Mouse (Mus musculus): ENCODE results near the gene Egfem1. TPM values are rescaled to one million over a fixed set of nuclear protein-coding genes. Genes with fewer than 3 reads are reported as not detected.

Gene Egfem1
- polyA plus RNA-seq, 1 experiment from 2014 or later: not detected

GRCm38 (mm10) chr3:29345805-29346204 is 264.0 kb downstream of the Egfem1 start:
- WGBS: 80% methylated on average over 3 of the region's 3 CpGs
- no peaks in the 10 kb centered on the region for H3K27me3 ChIP-seq (replicated peaks; ENCODE audit: control insufficient read depth, insufficient read depth, low read length)
- no peaks in the 10 kb centered on the region for H3K36me3 ChIP-seq (ENCODE audit: control insufficient read depth, insufficient read depth, low read length)
- H3K4me3 ChIP-seq (ENCODE audit: low read depth, low read length): no peak overlapping the region
- no peaks in the 10 kb centered on the region for H3K9me3 ChIP-seq (ENCODE audit: control insufficient read depth, low read length)
- ATAC-seq (replicated peaks; ENCODE audit: low FRiP score): no peak
- DNase-seq (ENCODE audit: low spot score): no peak
- H3K9ac ChIP-seq (ENCODE audit: low read depth, low read length): no peak overlapping the region
- H3K4me1 ChIP-seq (replicated peaks; ENCODE audit: control insufficient read depth, insufficient read depth, low read length): no peaks in the 10 kb centered on the region
- H3K4me2 ChIP-seq: no peak overlapping the region
- H3K27ac ChIP-seq (ENCODE audit: low read depth, low read length): no peak overlapping the region

GRCm38 (mm10) chr3:29366907-29367306 is 285.1 kb downstream of the Egfem1 start:
- no peak overlapping the region for H3K4me3 ChIP-seq (ENCODE audit: low read depth, low read length)
- H3K36me3 ChIP-seq (ENCODE audit: control insufficient read depth, insufficient read depth, low read length): no peaks in the 10 kb centered on the region
- 77% methylated on average over 8 of the region's 8 CpGs for WGBS
- no peaks in the 10 kb centered on the region for H3K27me3 ChIP-seq (replicated peaks; ENCODE audit: control insufficient read depth, insufficient read depth, low read length)
- no peaks in the 10 kb centered on the region for H3K9me3 ChIP-seq (ENCODE audit: control insufficient read depth, low read length)
- no peak for DNase-seq (ENCODE audit: low spot score)
- no peak for ATAC-seq (replicated peaks; ENCODE audit: low FRiP score)
- H3K4me1 ChIP-seq (replicated peaks; ENCODE audit: control insufficient read depth, insufficient read depth, low read length): no peaks in the 10 kb centered on the region
- no peak overlapping the region for H3K9ac ChIP-seq (ENCODE audit: low read depth, low read length)
- no peak overlapping the region for H3K4me2 ChIP-seq
- no peak overlapping the region for H3K27ac ChIP-seq (ENCODE audit: low read depth, low read length)

- no peaks in the 10 kb centered on the region for H3K9me3 ChIP-seq (ENCODE audit: control insufficient read depth, low read length)
- WGBS: 58% methylated on average over 5 of the region's 5 CpGs
- no peaks in the 10 kb centered on the region for H3K36me3 ChIP-seq (ENCODE audit: control insufficient read depth, insufficient read depth, low read length)
- no peaks in the 10 kb centered on the region for H3K27me3 ChIP-seq (replicated peaks; ENCODE audit: control insufficient read depth, insufficient read depth, low read length)
- no peak for DNase-seq (ENCODE audit: low spot score)
- no peak overlapping the region for H3K9ac ChIP-seq (ENCODE audit: low read depth, low read length)
- H3K4me1 ChIP-seq (replicated peaks; ENCODE audit: control insufficient read depth, insufficient read depth, low read length): no peaks in the 10 kb centered on the region
- H3K4me3 ChIP-seq (ENCODE audit: low read depth, low read length): no peak overlapping the region
- no peak for ATAC-seq (replicated peaks; ENCODE audit: low FRiP score)
- no peak overlapping the region for H3K27ac ChIP-seq (ENCODE audit: low read depth, low read length)
- no peak overlapping the region for H3K4me2 ChIP-seq
Observed at GRCm38 (mm10) chr3:29370519-29370918, 288.7 kb downstream of the Egfem1 start.

GRCm38 (mm10) chr3:29381255-29381654 is 299.4 kb downstream of the Egfem1 start:
- H3K27me3 ChIP-seq (replicated peaks; ENCODE audit: control insufficient read depth, insufficient read depth, low read length): no peaks in the 10 kb centered on the region
- no peak overlapping the region for H3K4me3 ChIP-seq (ENCODE audit: low read depth, low read length)
- no peaks in the 10 kb centered on the region for H3K4me1 ChIP-seq (replicated peaks; ENCODE audit: control insufficient read depth, insufficient read depth, low read length)
- H3K27ac ChIP-seq (ENCODE audit: low read depth, low read length): no peak overlapping the region
- no peak overlapping the region for H3K4me2 ChIP-seq
- H3K9ac ChIP-seq (ENCODE audit: low read depth, low read length): no peak overlapping the region
- no peak for DNase-seq (ENCODE audit: low spot score)
- no peak for ATAC-seq (replicated peaks; ENCODE audit: low FRiP score)
- 75% methylated on average over 2 of the region's 2 CpGs for WGBS
- H3K36me3 ChIP-seq (ENCODE audit: control insufficient read depth, insufficient read depth, low read length): no peaks in the 10 kb centered on the region
- no peaks in the 10 kb centered on the region for H3K9me3 ChIP-seq (ENCODE audit: control insufficient read depth, low read length)

GRCm38 (mm10) chr3:29399064-29399463 is 317.2 kb downstream of the Egfem1 start:
- no peaks in the 10 kb centered on the region for H3K27me3 ChIP-seq (replicated peaks; ENCODE audit: control insufficient read depth, insufficient read depth, low read length)
- no peak overlapping the region for H3K27ac ChIP-seq (ENCODE audit: low read depth, low read length)
- H3K4me3 ChIP-seq (ENCODE audit: low read depth, low read length): no peak overlapping the region
- DNase-seq (ENCODE audit: low spot score) (no peak), ATAC-seq (replicated peaks; ENCODE audit: low FRiP score) (no peak)
- no peak overlapping the region for H3K9ac ChIP-seq (ENCODE audit: low read depth, low read length)
- H3K36me3 ChIP-seq (ENCODE audit: control insufficient read depth, insufficient read depth, low read length): no peaks in the 10 kb centered on the region
- WGBS: 70% methylated on average over 3 of the region's 3 CpGs
- no peak overlapping the region for H3K4me2 ChIP-seq
- no peaks in the 10 kb centered on the region for H3K9me3 ChIP-seq (ENCODE audit: control insufficient read depth, low read length)
- no peaks in the 10 kb centered on the region for H3K4me1 ChIP-seq (replicated peaks; ENCODE audit: control insufficient read depth, insufficient read depth, low read length)

GRCm38 (mm10) chr3:29421634-29422033 is 339.8 kb downstream of the Egfem1 start:
- no peak for ATAC-seq (replicated peaks; ENCODE audit: low FRiP score)
- WGBS: 90% methylated on average over 2 of the region's 2 CpGs
- H3K4me3 ChIP-seq (ENCODE audit: low read depth, low read length): no peak overlapping the region

GRCm38 (mm10) chr3:29432109-29433091 is 350.6 kb downstream of the Egfem1 start:
- H3K4me3 ChIP-seq (ENCODE audit: low read depth, low read length): no peak overlapping the region

More at GRCm38 (mm10) chr3:29421634-29422033, 339.8 kb downstream of the Egfem1 start:
- no peaks in the 10 kb centered on the region for H3K9me3 ChIP-seq (ENCODE audit: control insufficient read depth, low read length)
- H3K36me3 ChIP-seq (ENCODE audit: control insufficient read depth, insufficient read depth, low read length): no peaks in the 10 kb centered on the region
- DNase-seq (ENCODE audit: low spot score): no peak
- no peaks in the 10 kb centered on the region for H3K27me3 ChIP-seq (replicated peaks; ENCODE audit: control insufficient read depth, insufficient read depth, low read length)
- no peak overlapping the region for H3K27ac ChIP-seq (ENCODE audit: low read depth, low read length)
- no peak overlapping the region for H3K4me2 ChIP-seq
- H3K4me1 ChIP-seq (replicated peaks; ENCODE audit: control insufficient read depth, insufficient read depth, low read length): no peaks in the 10 kb centered on the region
- H3K9ac ChIP-seq (ENCODE audit: low read depth, low read length): no peak overlapping the region

GRCm38 (mm10) chr3:29443024-29443423 is 361.2 kb downstream of the Egfem1 start:
- Histone ChIP-seq H3K27ac (ENCODE audit: low read depth, low read length) (no peak overlapping the region), H3K27me3 (replicated peaks; ENCODE audit: control insufficient read depth, insufficient read depth, low read length) (no peaks in the 10 kb centered on the region)
- WGBS: 82% methylated on average over 6 of the region's 6 CpGs

More at GRCm38 (mm10) chr3:29432109-29433091, 350.6 kb downstream of the Egfem1 start:
- DNase-seq (ENCODE audit: low spot score) (no peak), ATAC-seq (replicated peaks; ENCODE audit: low FRiP score) (no peak)
- Histone ChIP-seq H3K27me3 (replicated peaks; ENCODE audit: control insufficient read depth, insufficient read depth, low read length) (no peaks in the 10 kb centered on the region), H3K9me3 (ENCODE audit: control insufficient read depth, low read length) (no peaks in the 10 kb centered on the region), H3K27ac (ENCODE audit: low read depth, low read length) (no peak overlapping the region), H3K4me1 (replicated peaks; ENCODE audit: control insufficient read depth, insufficient read depth, low read length) (no peaks in the 10 kb centered on the region), H3K4me2 (no peak overlapping the region), H3K36me3 (ENCODE audit: control insufficient read depth, insufficient read depth, low read length) (no peaks in the 10 kb centered on the region), H3K9ac (ENCODE audit: low read depth, low read length) (no peak overlapping the region)
- WGBS: 75% methylated on average over 10 of the region's 10 CpGs

GRCm38 (mm10) chr3:29444661-29445060 is 362.8 kb downstream of the Egfem1 start:
- WGBS: 71% methylated on average over 5 of the region's 5 CpGs
- H3K27ac ChIP-seq (ENCODE audit: low read depth, low read length): no peak overlapping the region

More at GRCm38 (mm10) chr3:29443024-29443423, 361.2 kb downstream of the Egfem1 start:
- no peak for DNase-seq (ENCODE audit: low spot score)
- no peaks in the 10 kb centered on the region for H3K9me3 ChIP-seq (ENCODE audit: control insufficient read depth, low read length)
- H3K36me3 ChIP-seq (ENCODE audit: control insufficient read depth, insufficient read depth, low read length): no peaks in the 10 kb centered on the region
- H3K9ac ChIP-seq (ENCODE audit: low read depth, low read length): no peak overlapping the region
- no peaks in the 10 kb centered on the region for H3K4me1 ChIP-seq (replicated peaks; ENCODE audit: control insufficient read depth, insufficient read depth, low read length)
- H3K4me2 ChIP-seq: no peak overlapping the region
- H3K4me3 ChIP-seq (ENCODE audit: low read depth, low read length): no peak overlapping the region
- no peak for ATAC-seq (replicated peaks; ENCODE audit: low FRiP score)

More at GRCm38 (mm10) chr3:29444661-29445060, 362.8 kb downstream of the Egfem1 start:
- H3K36me3 ChIP-seq (ENCODE audit: control insufficient read depth, insufficient read depth, low read length): no peaks in the 10 kb centered on the region
- no peak for DNase-seq (ENCODE audit: low spot score)
- no peak overlapping the region for H3K4me2 ChIP-seq
- no peak overlapping the region for H3K4me3 ChIP-seq (ENCODE audit: low read depth, low read length)
- H3K9ac ChIP-seq (ENCODE audit: low read depth, low read length): no peak overlapping the region
- no peak for ATAC-seq (replicated peaks; ENCODE audit: low FRiP score)
- H3K27me3 ChIP-seq (replicated peaks; ENCODE audit: control insufficient read depth, insufficient read depth, low read length): no peaks in the 10 kb centered on the region
- H3K4me1 ChIP-seq (replicated peaks; ENCODE audit: control insufficient read depth, insufficient read depth, low read length): no peaks in the 10 kb centered on the region
- H3K9me3 ChIP-seq (ENCODE audit: control insufficient read depth, low read length): no peaks in the 10 kb centered on the region

Measured in liver, embryonic 11.5 days (tissue).